Mouse (Mus musculus) ovary, postnatal 14 days (tissue): ENCODE measurements around the gene Cpa5.

Source experiments
- DNase-seq: peaks from one replicate; pipeline ENCODE4 v3.0.0; 2022; ENCODE audit warnings: low spot score

Gene Cpa5

DNA sequence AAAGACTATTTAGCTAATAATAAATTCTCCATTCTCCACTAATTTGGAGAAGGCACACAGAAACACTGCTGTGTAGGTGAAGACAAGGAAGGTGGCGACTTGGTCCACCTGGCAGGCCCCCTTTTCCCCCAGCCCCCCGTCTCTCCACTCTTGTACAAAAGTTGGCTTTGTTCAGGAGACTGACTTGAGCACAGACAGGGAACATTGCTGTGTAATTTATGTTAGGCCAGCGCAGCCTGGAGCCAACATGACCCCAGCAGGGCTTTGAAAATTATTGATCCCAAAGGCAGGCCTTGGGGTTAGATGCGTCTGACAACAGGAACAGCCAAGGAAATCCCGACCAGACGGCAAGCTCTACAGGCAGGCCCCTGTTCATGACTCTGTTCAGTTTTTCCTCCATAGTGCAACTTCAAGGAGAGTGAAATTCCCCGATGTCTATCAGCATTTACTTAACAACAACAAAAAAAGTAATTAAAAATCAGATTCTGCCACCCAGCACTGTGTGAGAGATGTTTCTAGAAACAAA, 6.4 kb upstream of the Cpa5 start:
- no peak for DNase-seq

- no peak for DNase-seq
Measured at GRCm38 (mm10) chr6:30605111-30605510, 5.7 kb upstream of the Cpa5 start.

DNA sequence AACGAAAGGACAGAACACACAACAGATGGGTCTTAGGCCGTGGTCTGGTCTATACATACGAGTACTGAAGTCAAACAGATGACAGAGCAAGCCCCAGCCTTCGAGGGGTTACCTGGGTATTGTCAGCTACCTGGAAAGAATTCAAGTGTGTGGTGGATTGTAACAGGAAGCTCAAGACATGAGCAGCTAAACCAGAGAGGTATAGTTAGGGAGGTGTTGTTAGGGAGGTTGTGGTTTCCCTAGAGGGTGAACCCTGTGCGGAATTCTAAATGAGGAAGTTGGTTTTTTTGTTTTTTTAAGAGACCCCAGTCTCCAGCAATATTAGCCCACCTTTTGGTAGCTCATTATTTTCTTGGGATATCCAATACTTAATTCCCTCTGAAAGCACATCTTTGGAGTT, 5.1 kb upstream of the Cpa5 start:
- DNase-seq: no peak

DNA sequence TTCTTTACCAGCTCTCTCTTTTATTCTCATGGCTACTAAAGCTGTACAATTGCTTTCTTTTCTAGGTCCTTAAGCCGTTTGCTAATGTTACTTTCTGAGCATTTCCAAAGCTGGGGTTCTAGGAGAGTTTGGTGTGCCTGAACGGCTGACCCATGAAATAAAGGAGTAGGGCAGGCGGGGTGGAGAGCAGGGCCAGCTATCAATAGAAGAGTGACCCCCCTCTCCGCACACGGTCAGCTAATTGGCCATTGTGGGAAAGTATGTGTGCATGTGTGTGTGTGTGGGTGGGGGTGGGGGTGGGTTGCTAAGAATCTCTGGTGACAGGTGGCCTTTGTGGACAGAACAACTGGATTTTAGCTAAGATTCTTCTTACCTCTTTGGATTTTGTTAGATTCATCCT, 402 bp downstream of the Cpa5 start:
- no peak for DNase-seq

- DNase-seq: no peak
Measured at GRCm38 (mm10) chr6:30614251-30614650, 3.4 kb downstream of the Cpa5 start.

DNA sequence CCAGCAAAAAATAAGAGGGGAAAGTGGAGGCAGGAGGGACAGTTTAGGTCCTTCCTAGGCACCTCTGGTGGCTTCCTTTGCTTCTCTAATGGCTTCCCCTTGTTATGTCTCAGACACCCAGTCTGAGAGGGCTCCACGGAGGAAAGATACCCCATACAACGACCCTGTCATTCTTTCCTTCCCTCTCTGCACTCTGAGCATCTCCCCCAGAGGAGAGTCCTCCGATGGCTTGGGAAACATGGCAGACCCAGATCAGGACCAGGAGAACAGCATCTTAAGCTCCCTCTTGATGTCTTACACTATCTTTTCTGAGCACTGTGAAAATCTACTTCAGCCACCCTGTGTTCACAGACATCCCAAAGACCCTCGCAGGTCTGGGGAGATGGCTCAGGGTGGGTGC, 4.9 kb downstream of the Cpa5 start:
- DNase-seq: no peak

- no peak for DNase-seq
Measured at GRCm38 (mm10) chr6:30616491-30616941, 5.7 kb downstream of the Cpa5 start.

DNA sequence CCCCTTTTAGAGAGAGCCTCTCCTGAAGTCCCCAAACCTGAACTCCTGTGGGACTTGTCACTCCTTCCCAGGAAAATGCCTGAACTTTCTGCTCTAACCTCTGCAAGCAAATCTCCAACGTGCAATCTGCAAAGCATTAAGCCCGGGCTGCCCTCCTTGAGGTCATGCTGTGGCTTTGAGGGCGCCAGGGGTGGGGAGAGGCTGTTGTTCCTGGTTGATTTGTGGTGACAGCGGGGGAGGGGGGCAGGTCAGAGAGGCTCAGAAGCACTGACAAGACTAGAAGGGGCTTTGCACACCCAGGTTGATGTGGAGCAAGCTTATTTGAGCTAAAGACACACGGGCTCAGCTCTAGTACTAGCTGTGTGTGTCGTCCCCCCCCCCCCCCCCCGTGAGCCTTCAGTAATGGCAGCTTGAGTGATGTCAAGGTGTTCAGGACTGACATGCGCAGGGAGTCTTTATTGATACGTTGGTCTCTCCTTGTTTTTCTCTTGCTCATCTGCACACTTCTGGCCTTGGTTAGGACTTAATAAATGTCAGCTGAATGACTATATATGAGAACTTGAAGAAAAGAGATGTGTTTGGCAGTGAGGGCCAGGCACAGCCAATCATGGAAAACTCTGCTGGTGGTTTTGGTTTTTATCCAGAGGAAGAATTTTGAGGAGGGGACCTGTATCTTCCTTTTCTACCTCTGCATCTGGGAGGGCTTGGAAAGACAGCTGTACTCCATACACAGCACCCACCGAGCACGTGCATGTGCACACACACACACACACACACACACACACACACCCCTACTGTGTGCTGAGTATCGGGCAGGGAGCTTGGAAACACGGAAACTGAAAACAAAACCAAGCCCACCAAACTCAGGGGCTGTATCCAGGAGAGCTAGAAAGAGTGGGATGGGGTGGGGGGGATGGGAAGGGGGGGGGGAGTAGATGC, 6.5 kb downstream of the Cpa5 start:
- DNase-seq: no peak

GRCm38 (mm10) chr6:30617959-30618590, 7.3 kb downstream of the Cpa5 start:
- DNase-seq: no peak

- DNase-seq: no peak
Measured at GRCm38 (mm10) chr6:30618735-30619134, 7.9 kb downstream of the Cpa5 start.

DNA sequence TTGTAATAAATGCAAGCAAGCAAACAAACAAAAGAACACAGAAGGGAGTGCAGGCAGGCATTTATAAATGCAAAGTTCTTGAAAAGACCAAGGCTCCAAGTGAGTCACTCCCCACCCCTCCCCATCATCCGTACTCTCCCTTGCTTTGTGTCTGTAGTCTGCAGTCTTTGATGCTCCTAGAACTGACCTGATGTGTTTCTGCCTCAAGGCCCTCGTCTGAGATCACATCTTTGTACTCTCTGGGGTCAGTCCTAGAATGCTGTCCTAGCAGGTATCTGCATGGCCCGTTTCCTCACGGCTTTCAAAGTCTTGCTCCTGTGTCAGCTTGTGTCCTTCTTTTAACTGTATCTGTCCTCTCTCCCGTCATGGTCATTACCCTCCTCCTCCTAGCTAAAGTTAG, 8.8 kb downstream of the Cpa5 start:
- DNase-seq: no peak

DNA sequence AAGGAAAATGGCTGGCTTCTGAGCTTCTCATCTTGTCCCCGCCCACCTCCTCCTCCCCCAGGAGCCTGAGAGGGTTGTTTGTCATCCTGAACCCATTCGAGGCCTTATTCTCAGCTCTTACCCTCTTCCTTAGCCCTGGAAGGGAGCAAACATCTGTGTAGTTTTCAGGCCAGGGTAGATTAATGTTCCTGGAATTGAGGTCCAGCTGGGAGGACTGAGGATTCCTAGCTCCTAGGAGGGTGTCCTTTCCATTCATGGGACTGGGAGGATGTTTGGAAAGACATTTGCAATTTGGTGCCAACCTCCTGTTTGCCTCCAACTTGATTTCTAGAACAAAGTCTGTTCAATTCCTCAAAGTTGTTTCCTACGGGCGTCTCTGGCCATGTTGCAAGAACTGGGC, 9.8 kb downstream of the Cpa5 start:
- DNase-seq: no peak

DNA sequence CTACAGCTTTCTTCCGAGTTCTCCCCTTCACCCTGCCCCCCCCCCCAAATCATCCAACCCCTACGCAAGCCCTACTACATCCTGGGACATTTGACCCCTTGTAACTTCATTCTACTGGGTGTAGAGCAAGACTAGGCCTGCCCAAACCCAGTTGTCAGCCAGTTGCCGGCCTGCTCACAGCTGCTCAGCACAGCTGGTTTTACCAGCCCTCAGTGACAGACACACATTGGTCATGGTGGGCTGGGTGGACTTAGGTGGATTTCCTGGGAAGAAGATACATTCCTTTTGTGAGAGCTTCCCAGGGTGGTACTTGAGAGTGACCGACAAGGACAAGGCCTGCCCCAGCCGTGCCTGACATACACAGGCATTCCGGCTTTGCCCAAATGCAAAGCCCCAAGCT, 10.2 kb downstream of the Cpa5 start:
- no peak for DNase-seq

GRCm38 (mm10) chr6:30621986-30622389, 11.2 kb downstream of the Cpa5 start:
- no peak for DNase-seq

DNA sequence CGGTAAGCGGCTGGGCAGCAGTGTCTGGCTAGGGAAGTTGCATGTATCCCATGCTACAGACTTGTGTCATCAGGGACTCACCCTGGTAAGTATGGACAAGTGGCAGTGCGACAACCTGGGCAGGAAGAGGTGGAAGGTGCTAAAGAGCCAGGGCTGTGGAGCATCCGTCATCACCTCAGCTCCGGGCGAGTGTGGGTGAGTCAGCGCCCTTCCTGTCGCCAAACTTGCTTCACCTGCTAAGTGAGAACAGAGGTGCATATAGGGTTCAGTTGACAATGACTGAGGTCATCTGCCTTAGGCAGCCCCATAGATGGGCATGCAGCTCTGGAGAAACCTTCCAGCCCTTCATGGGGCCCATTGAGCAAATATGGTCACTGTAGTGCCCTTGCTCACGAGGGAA, 14.0 kb downstream of the Cpa5 start:
- no peak for DNase-seq

- DNase-seq: no peak
Measured at GRCm38 (mm10) chr6:30628152-30628551, 17.3 kb downstream of the Cpa5 start.

DNA sequence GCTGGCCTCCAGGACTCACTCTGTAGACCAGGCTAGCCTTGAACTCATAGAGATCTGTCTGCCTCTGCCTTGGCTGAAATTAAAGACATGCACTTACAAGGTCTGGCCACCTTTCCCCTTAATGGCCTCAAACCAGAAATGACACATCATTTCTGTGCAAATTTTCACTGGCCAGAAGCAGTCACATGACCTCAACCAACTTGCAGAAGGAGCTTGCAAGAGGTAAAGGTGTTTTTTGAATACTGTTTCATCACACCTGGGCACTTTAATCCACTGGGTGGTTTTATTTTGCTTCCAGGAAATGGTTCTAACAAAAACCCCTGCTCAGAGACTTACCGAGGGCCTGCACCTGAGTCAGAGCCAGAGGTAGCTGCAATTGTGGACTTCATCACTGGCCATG, 19.2 kb downstream of the Cpa5 start:
- no peak for DNase-seq

DNA sequence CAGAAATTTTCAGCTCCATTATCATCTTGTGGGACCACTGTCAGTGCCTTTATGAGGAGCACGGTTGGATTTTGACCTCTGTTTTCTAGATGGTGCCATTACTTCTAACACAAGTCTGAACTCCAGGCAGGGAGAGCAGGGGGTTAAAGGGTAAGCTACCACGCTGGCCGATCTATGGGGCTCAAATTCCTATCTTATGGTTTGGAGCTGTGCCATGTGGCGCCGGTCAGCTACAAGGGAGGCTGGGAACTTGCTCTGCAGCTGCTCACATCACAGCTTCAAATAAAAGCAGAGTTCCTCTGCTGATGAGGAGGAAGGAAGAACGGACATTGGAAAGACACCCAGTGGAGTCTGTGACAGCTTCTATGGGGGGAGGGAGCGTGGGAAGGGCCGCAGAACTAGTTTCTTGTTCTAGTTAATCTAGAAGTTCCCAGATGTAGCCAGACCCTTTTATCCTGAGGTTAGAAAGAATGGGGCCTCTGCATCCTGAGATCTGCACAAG, 24.6 kb downstream of the Cpa5 start:
- DNase-seq: no peak

DNA sequence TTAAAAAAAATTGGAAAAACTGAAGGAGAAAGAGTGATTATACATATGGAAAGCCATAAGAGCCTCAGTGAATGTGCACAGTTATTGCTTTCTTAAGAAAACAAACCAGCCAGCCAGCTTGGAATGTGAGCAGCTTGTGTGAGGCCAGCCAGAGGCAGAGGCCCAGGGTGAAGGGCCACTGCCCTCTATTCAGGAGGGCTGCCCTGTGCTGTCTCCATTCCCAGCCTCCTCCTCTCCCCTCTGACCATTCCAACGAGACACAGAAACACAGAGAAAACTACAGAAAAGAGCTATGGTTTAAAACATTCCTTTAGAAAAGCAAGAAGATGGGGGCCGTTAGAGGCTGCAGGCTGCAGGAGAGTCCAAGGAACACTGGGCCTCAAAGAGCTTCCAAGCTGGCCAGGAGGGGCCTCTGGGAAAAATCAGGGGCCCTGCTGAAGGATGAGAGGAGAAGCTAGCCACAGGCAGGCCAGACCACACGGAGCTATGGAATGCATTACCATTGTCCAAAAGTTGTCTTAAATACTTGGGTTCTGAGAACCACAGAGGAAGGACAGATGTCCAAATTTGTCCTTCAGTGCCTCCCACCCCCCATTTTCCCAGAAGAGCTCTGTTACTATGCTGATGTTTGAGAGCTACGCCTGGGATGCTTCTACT, 25.5 kb downstream of the Cpa5 start:
- no peak for DNase-seq

GRCm38 (mm10) chr6:30638674-30639268, 28.0 kb downstream of the Cpa5 start, which contains the start of gene Cpa1:
Cpa1 (plus strand) TSS chr6:30639218.
- no peak for DNase-seq

DNA sequence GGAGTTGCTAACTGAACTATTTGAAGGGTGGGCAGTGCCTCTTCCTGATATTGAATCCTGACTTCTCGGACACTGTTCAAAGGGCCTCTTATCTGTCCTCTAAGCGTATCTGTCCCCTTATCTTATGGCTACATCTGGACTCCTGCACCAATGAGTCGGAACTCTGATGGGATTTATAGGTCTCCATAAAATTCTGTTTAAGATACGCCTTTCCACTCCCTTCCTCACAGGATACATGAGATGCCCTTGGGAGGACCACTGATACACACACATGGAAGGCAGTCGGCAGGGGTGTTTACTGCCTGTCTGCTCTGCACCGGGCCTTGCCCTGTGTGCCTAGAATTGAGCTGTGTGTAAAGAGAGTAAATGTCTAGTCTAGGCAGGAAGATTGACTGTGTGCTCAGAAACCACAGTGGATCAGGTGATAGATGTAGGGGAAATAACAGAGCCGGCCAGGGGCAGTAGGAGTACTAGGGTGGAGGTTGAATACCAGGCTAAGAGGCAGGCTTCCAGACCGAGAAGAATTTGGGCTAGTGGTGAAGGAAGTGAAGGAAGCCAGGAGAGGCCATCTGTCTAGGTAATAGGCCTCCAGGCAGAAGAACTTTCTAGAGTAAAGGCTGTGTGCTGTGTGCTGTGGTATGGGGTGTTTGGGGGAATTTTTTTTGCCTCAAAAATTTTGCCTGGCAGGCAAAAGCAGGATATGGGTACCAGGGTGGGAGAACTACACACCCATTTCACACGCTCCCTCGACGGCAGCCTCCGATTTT, 33.1 kb downstream of the Cpa5 start:
- DNase-seq: no peak
